Mouse (Mus musculus): Measurements from ENCODE around the gene Fbxo44.
"Not testable (repeated sequence)": the region's sequence is repeated elsewhere in the genome, so short reads cannot be mapped to it uniquely, and the experiment has no call there.

The Fbxo44 gene

DNA sequence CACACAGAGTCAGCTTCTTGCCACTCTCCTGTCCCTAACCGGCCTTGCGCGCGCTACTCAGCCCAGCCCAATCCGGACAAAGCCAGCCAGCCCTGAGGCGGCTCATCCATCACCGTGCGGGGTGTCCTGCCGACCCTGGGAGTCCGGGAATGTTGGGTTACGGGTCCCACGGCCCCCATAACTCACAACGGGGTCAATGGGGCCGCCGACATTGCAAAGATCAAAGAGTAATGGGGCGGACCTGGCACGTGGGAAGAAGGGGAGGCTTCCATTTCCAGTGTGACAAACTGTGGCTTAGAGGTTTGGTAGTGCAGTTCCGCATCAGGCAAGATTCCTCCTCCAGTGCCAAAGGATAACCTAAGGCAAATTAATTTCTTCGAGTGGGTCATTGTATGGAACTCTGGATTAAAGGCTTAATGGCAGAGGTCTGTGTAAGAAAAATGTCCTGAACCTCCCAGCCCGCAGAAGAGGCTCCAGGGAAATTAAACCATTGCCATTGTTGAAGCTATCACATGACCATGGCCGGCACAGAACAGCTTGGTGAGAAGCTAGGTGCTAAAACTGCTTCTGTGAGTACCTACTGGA, 28.7 kb downstream of the Fbxo44 start:
- intact Hi-C loops (cut with DNase I): no loop called here

GRCm38 (mm10) chr4:148130561-148131413, 29.5 kb downstream of the Fbxo44 start, which contains the start of gene Draxin:
TSS of gene Draxin (minus strand) at chr4:148130698.
- intact Hi-C loops (cut with DNase I): no loop called here

- intact Hi-C loops (cut with DNase I): no loop called here
Observed at GRCm38 (mm10) chr4:148130133-148130532, 30.1 kb downstream of the Fbxo44 start, which contains the start of gene Mad2l2. TSS of gene Mad2l2 (plus strand) at chr4:148130384.

GRCm38 (mm10) chr4:148128672-148129071, 31.6 kb downstream of the Fbxo44 start:
- intact Hi-C loops (cut with DNase I): no loop called here

DNA sequence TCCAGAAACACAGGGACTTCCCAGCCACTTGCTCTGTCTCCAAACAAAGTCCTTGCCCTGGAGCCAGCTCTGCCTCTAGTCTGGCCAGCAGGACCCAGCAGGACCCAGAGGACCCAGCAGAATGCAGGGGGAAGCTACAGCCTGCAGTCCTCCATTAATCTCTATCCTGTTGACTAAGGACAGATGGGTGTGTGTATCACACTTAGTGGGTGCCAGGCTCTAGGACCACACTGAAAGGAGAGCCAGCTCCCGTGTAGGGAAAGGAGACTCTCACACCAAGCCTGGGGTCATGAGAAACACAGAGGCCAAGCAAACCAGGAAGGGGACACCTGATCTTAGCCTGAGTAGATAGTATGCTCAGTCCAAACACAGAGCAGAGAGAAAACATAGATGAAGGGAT, 32.0 kb downstream of the Fbxo44 start:
- intact Hi-C loops (cut with DNase I): no loop called here

DNA sequence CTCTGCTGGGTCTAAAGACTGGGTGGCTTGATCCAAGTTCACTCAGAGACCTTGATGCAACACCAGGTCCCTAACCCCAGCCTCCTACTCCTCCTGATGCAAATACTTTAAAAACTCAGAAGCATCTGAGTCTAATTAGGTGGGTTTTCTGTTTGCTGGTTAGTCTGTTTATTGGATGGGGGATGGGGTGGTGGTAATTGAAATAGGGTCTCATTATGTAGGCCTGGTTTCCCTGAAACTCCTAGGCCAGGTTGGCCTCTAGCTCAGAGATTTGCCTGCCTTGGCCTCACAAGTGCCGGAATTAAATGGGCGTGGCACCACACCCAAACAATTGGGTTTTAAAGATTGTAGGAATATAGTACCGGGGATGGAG, 37.6 kb downstream of the Fbxo44 start:
- intact Hi-C loops (cut with DNase I): no loop called here

DNA sequence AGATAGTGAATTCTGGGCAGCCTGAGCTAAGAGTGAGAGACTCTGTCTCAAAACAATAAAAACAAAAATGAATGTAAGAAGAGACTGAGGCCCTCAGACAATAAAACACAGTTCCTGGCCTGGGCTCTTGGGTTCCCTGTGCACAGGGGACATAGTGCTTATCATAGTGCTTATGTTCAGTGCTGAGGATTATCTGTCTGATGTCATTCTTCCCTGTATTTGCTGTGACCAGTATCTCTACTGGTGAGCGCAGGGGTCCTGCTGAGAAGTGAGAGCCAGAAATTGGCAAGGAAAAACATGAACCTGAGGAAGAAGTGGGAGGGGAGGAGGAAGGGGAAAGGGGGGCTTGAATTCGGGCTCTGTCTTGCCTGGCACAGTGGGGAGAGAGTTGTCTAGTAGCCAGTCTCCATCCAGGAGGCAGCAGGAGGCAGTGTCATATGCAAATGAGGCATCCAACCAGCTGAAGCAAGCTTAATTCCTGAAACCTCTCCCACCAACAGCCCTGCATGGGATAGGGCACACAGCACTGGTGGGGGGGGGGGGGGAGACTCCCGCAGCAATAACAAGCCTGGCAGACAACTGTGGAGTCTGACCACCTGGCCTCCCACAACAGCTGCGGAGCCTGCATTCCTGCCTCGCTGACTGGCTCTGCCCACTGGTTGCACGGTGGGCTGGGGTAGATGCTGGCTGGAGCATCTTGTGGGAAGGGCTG, 38.1 kb downstream of the Fbxo44 start:
- intact Hi-C loops (cut with DNase I): no loop called here

GRCm38 (mm10) chr4:148121362-148121761, 38.9 kb downstream of the Fbxo44 start:
- intact Hi-C loops (cut with DNase I): no loop called here

DNA sequence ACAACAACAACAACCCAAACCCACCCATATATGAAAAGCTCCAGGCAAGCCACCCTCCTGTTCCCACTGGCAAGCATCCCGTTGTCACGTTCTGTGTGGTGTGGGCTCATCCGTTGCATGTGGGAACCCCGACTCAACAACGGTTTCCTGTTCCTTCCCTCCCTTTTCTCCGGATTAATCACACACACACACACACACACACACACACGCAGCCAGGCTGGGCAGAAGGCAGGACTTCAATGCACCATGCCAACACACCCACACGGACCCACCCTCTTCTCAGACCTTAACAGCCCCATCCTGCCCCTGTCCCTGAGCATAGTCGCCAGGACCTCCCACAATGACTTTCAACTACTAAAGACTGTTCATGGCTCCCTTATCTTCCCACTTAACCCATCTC, 39.7 kb downstream of the Fbxo44 start:
- intact Hi-C loops (cut with DNase I): no loop called here

DNA sequence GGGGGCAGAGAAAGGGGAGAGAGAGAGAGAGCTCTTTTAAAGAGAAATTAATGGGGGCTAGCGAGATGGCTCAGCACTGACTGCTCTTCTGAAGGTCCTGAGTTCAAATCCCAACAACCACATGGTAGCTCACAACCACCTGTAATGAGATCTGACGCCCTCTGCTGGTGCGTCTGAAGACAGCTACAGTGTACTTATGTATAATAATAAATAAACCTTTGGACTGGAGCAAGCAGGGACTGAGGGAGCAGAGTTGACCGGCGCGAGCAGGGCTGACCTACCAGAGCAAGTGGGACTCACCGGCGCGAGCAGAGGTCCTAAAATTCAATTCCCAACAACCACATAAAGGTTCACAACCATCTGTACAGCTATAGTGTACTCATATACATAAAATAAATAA, 40.7 kb downstream of the Fbxo44 start:
- intact Hi-C loops (cut with DNase I): not testable (repeated sequence)

GRCm38 (mm10) chr4:148117392-148117791, 42.9 kb downstream of the Fbxo44 start:
- intact Hi-C loops (cut with DNase I): no loop called here

DNA sequence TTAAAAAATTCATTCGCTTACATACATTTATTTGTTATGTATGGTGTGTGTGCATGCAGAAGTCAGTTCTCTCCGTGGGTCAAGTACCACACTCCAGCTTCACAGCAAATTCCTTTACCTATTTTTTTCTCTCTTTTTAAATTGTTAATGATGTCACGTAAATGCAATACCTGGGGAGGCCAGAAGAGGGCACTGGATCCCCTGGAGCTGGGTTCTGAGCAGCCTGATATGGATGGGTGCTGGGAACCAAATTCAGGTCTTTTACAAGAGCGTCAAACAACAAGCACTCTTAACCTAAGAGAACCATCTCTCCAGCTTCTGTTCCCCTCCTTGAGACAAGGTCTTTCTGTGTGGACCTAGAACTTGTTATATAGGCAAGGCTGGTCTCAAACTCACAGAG, 43.6 kb downstream of the Fbxo44 start:
- intact Hi-C loops (cut with DNase I): no loop called here

- intact Hi-C loops (cut with DNase I): no loop called here
Observed at GRCm38 (mm10) chr4:148115467-148115866, 44.8 kb downstream of the Fbxo44 start.

GRCm38 (mm10) chr4:148114758-148115391, 45.4 kb downstream of the Fbxo44 start:
- intact Hi-C loops (cut with DNase I): loop anchor here (1.0 to 5.0 kb wide), 2 partner anchors 50 to 317 kb away; no protein-coding TSS in a partner anchor

DNA sequence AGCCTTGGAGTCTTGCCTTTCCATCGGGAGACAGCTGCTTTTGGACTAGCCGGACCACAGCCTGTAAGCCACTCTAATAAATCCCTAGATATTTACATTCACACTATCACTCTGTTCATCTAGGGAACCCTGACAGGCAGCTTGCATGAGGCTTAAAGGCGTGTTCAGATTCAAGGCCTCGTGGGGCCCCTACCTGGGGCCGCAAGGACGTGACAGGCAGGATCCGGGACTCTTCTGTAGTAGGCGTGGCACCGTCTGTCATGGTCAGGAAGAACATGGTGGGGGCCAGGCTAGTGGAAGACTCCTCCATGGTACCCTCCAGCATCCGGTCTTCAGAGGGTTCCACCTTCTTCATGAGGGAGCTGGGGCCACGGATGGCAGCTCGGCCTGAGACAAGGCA, 47.8 kb downstream of the Fbxo44 start:
- intact Hi-C loops (cut with DNase I): loop anchor here (5.0 kb wide), 1 partner anchor 320 kb away; no protein-coding TSS in a partner anchor

DNA sequence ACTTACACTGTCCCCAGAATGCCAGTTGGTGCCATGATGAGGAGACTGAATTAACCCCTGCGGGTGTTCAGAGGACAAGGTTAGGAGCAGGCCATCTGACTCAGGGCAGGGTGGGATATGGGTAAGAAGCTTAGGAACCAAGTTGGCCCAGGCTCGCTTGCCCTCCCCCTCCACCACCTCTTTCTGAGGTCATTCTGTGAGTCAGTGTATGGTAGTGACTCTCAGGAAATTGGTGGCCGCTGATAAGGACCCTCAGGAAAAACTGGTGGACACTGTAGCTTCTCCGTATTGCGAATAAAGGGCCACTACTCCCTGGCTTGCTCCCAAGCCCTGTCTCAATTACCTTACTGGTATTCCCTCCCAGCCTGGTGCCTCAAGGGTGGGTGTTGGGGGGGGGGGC, 51.1 kb downstream of the Fbxo44 start:
- intact Hi-C loops (cut with DNase I): no loop called here

GRCm38 (mm10) chr4:148108565-148109100, 51.6 kb downstream of the Fbxo44 start:
- intact Hi-C loops (cut with DNase I): no loop called here

DNA sequence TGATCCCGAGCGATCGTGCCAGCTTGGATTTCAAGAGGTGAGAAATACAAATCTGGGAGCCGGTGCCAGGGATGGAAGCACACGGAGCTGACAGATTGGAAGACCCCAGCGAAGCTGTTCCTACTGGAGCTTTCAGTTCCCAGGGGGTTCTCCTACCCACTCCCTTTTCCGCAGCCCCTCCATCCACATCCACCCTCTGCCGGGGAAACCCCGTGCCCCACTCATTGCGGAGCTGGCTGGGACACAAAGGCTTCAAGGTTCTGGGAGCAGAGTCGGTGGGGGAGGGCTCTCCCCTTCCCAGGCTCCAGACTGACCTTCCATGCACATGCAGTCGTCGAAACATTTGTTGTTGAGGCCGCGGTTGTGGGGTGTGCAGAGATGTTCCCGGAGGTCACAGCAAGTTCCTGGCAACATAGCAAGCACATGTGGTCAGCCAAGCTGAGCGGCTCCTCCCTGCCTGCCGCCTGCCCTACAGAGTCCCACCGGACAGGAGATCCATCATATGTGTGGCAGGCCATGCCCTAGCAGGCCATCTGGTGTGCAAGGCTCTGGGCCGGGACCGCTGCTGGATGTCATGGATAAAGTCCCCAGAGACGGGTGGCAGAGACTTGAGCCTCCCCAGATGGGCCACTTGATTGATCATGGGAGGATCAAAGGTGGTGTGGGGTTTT, 52.5 kb downstream of the Fbxo44 start:
- intact Hi-C loops (cut with DNase I): no loop called here

GRCm38 (mm10) chr4:148104146-148104545, 56.1 kb downstream of the Fbxo44 start:
- intact Hi-C loops (cut with DNase I): no loop called here
